Mouse (Mus musculus) thymus, postnatal 0 days (tissue): Measurements from ENCODE around the gene Sesn3. TPM values are rescaled to one million over a fixed set of nuclear protein-coding genes. Genes with fewer than 3 reads are reported as not detected.
"Not testable (repeated sequence)": the region's sequence is repeated elsewhere in the genome, so short reads cannot be mapped to it uniquely, and the experiment has no call there.

Experiments
- DNase-seq: peaks from one replicate; pipeline ENCODE4 v3.0.0-alpha.2; 2015; ENCODE audit warnings: low spot score
- polyA plus RNA-seq: library from polyadenylated mRNA; unstranded; fragments of >200 nt; fragmentation: Nextera tagmentation; extraction: Ambion mirVana; gene quantifications from 2 replicates; pipeline ENCODE4 v1.2.1, GENCODE M21; 2015

Gene Sesn3
- 18.8 and 19.3 TPM in 2 replicates for polyA plus RNA-seq

DNA sequence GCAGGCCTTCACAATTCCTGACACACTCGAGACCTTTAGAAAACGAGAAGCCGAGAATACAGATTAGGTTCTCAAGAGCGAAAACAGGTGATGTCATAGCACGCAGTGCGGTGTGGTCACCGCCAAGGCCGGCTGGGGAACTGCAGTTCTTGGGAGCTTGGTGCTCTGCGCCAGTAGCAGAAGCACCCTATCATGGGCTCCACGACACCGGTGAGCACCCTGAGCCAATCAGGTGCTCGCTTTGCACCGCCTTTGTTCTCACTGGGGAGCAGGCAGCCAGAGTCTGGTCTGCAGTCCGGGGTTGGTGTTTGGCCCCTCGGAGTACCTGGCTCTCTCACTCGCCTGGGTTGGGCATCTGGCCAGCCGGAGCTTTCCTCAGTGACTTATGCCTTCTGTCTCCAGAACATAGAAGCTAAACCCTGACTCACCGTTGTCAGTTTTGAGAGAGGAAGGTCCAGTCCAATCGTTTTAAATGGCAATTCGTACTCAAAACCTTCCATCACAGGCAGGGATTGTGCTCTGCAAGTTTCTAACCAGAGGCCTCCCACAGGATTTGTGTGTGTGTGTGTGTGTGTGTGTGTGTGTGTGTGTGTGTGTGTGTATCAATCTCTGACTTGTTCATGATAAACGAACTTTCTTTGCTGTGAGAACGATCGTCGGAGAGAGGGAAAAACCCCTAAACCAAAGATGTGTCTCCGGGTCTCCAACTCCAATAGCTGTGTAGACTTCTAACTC lies at the start of gene Sesn3:
Gene Sesn3 (plus strand): TSS at position 82 of the 735 bp plus-strand sequence.
- peak; percentile 90 for DNase-seq

DNA sequence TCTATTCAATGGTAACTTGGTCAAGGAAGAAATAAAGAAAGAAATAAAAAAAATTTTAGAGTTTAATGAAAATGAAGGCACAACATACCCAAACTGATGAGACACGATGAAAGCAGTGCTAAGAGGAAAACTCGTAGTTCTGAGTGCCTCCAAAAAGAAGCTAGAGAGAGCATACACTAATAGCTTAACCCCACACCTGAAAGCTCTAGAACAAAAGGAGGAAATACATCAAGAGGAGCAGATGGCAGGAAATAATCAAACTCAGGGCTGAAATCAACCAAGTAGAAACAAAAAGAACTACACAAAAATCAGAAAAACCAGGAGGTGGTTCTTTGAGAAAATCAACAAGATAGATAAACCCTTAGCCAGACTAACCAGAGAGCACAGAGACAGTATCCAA lies 47.8 kb upstream of the Sesn3 start:
- not testable (repeated sequence) for DNase-seq

GRCm38 (mm10) chr9:14233702-14234373 lies 41.0 kb upstream of the Sesn3 start:
- DNase-seq = no peak

GRCm38 (mm10) chr9:14235286-14235685 lies 39.6 kb upstream of the Sesn3 start:
- DNase-seq = no peak

DNA sequence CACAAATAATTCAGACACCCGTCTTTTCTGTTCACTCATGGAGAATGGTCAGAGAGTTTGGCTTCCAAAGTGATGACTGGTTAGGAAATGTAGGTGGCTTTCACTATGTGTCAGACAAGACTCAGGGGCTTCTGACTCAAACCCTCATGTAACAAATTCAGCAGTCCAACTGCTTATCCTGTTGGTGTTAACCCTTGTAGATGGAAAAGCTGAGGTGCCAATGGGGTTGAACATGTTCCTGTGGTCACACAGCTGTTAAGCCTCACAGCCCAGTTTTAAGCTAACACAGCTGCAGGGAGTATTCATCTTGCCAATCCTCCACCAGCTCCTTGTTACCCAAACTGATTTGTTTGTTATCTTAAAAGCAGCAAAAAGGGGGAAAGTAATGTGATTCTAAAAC lies 33.9 kb upstream of the Sesn3 start:
- DNase-seq = not testable (repeated sequence)

DNA sequence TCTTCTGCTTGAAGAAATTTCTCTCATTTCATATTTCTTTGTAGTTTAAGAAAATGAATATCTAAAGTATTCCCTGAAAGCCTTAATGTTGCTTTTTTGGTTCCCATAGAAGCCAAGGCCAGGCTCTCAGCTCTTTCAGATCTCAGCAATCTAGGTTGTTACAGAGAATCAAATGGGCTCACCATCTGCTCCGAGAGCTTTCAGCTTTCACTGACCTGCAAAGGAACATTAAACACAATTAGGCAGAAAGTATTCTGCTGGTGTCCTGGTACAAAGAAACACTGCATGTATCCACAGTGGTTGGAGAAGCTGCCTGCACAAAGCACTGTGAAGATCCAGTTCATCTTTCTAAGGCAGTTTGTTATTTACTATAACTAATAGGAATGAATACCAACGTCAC lies 32.6 kb upstream of the Sesn3 start:
- no peak for DNase-seq

DNA sequence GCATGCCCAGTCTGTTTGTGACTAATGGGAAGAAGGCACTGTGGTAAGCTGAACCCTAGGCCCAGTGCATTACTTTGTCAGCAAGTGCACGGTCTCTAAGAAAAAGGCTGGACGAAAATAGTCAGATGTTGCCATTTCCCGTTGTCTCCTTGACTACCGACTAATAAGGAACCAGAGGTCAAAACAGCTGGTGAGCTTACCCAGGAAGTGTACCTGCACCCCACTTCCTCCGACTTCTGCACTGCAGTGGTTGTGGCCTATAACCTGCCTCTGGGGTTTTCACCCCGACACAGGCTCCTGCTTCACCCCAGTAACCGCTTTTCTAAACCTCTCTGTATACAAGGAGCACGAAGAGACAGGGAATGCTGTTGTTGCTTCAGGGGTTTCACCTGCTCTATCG lies 30.3 kb upstream of the Sesn3 start:
- DNase-seq = peak; percentile 63

DNA sequence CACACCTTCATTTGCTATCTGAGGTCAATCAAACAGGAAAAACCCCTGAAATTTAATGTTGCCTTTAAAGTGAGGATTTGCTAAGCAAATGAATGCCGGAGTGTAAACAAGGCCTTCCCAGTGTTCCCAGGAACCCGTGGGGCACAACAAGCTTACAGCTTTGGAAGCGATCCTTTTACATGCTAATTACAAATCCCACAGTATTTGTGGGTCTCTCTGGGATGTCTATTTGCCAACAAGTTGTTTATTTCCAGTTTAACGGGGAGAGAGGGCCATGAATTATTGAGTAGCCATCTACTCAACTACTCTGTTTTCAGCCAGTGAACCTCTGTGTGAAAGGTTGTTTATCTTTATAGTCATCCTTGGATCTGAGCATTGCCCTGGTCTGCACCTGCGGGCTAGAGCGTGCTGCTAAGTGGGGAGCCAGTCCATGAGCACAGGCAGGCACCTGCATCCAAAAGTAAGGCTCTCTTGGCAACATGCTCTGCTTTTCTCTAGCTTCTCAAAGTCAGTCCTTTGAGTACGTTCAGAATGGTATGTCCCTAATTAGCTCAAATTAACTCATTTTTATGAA lies 29.8 kb upstream of the Sesn3 start:
- DNase-seq = peak; percentile 36

DNA sequence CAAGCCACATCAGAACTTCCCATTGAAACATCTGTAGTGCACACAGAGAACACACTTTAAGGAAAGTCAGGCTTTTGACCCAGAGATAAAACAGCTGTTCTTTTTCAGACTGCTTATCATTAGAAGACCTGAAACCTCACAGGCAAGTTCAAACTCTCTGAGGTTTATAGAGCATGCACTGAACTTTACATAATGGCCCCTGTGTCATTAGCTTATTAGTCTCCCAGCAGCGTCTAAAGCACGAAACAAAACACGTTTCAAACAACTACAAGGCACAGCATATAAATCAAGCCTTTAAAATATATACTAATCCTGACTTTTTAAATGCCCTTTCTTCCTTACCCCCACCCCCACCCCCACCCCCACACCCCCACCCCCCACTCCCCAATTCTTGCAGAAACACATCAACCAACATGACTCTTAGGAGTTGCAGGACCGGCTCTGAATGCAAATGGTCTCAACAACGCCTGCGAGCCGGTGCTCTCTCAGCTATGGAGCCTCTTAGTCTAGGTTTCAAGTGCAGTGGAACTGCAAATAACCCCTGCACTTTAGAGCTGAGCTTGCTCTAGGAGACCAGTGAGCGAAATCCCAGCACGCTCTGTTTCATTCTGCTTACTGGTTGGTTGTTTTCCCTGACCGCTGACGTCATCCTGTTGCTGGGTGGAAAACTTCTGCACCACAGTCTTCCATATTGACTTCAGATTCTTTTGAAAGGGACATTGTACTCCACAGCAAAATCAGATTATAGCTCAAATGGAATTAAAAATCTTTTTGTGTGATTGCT lies 28.7 kb upstream of the Sesn3 start:
- no peak for DNase-seq

GRCm38 (mm10) chr9:14247480-14248208 lies 27.2 kb upstream of the Sesn3 start:
- no peak for DNase-seq

DNA sequence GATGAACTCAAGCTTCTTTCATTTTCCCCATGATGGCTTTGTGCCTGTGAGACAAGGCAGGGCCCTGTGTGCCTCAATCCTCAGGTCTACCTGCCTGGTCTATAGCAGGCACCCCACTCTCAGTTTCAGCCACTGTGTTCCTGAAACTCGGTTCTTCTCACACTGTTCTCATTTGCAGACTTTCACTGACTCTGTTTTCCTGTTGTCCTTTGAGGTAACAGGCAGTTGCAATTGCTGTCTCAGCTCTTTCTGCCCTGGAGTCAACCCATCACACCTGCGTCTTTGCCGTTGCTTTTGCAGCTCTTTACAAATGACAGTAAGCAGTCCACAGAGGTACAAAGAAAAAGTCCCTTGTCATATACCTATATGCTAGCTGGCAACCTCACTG lies 26.7 kb upstream of the Sesn3 start:
- peak; percentile 56 for DNase-seq

- no peak for DNase-seq
These were observed 13.7 kb upstream of the Sesn3 start for GRCm38 (mm10) chr9:14261150-14261549.

DNA sequence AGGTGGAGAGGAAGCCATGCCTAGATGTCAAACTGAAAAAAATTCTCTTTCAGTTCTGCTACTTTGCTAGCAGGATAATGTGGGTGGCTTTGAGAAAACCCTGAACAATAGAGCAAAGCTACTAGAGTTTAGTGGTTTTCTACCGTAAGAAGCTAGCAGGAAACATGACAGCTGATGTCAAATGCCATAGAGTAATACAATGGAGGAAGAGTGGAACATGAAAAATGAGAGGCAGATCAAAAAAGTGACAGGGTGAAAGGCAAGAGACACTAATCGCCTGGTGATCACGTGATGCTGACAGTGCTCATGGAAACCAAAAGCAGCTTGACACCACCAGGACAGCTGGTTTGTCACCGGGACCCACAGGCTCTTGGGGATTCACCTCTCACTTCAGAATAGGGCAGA lies 12.3 kb upstream of the Sesn3 start:
- peak; percentile 37 for DNase-seq

DNA sequence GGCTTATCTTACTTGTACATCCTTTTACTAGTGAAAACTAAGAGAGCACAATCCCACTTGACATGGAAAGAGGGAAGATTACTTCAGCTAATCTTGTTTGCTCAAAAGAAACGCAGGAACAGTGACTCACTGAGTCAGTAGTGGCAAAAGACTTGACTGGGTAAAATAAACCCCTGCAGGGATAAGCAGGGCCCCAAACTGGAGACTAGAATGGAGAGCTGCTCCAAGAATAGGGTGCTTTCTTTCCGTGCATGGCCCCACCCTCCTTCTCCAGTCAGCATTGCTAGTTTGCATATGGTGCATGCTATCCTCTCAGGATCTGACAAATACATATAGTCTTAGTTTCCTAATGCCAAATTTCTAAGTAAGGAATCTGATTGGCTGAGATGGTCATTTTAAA lies 8.4 kb upstream of the Sesn3 start:
- DNase-seq = no peak

DNA sequence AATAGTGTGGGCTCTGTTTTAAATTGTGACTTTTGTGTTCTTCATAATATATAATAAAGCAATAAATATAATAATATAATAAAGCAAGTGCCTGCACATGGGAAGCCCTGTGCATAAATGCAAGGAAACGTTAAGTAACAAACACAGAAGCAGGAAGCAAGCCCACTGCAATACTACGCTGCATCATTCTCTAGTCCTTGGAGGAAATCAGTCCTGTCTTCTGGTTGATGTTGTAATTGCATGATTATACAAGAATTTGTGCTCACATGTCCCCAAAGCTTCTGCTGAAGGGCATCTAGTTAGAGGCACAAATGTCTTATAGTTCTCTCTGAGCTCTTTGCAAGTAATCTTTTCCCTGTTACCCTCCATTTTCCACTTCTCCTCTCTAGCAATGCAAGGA lies 6.3 kb upstream of the Sesn3 start:
- no peak for DNase-seq

DNA sequence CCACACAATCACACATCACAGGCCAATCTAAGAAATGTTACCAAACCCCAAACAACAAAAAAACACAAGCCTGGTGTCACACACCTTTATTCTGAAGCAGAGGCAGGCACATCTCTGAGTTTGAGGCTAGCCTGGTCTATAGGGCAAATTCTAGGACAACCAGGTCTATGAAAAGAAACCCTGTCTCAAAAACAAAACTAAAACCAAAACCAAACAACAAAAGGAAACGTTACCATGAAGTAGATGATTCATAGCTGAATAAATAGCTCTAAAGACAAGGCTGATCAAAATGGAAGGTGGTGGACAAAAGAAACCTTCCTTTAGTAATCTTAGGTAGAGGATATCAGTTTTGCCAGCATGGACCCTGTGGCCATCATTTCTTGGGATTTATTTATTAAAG lies 1.9 kb upstream of the Sesn3 start:
- no peak for DNase-seq

DNA sequence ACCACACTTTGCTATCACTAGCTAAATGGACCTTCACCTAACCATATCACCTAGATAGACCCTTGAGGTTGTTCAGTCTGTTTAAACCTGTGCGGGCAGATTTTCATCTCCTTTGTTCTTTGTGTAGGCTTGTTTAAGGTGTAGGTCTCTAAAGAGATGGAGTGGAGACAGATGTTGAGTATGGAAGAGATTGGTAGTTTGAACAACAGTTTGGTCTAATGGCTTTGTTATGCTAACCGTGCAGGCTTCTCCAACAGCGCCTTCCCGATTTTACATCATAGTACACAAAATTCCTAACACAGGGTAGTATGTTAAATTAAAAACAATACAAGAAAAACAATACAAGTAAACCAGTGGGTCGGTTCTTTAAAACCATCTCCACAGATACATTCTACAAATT lies 281 bp upstream of the Sesn3 start:
- no peak for DNase-seq

- peak; percentile 99 for DNase-seq
These were observed 1.1 kb downstream of the Sesn3 start for GRCm38 (mm10) chr9:14275792-14276480.

GRCm38 (mm10) chr9:14276481-14277287 lies 1.8 kb downstream of the Sesn3 start:
- DNase-seq = peak; percentile 48
